Mouse (Mus musculus) midbrain, embryonic 16.5 days (tissue): ENCODE data around the gene Ntpcr. TPM values are rescaled to one million over a fixed set of nuclear protein-coding genes. Genes with fewer than 3 reads are reported as not detected.

Experiments used
- ATAC-seq: fragments of 200-750 bp; cut with Nextera tagmentation; 2 replicates; pipeline ENCODE4 v1.8.0; 2017; ENCODE audit warnings: moderate TSS enrichment
- H3K27ac ChIP-seq: fragments of 300-500 bp; sonication (generic); 2 replicates; pipeline ENCODE4 v1.5.1; 2014; ENCODE audit warnings: mild to moderate bottlenecking, low read length, mixed read lengths
- H3K27me3 ChIP-seq: fragments of 300-500 bp; sonication (generic); 2 replicates; pipeline ENCODE4 v1.6.1; 2014; ENCODE audit warnings: low read depth, low read length, mixed read lengths; ENCODE audit not compliant: control insufficient read depth, insufficient read depth
- H3K36me3 ChIP-seq: fragments of 300-500 bp; sonication (generic); 2 replicates; pipeline ENCODE4 v1.6.1; 2014; ENCODE audit warnings: mild to moderate bottlenecking, low read length, moderate library complexity, mixed read lengths; ENCODE audit not compliant: control insufficient read depth, insufficient read depth
- H3K4me1 ChIP-seq: fragments of 300-500 bp; sonication (generic); 2 replicates; pipeline ENCODE4 v1.6.1; 2014; ENCODE audit warnings: mild to moderate bottlenecking, low read length, mixed read lengths; ENCODE audit not compliant: control insufficient read depth, insufficient read depth
- H3K4me2 ChIP-seq: fragments of 300-500 bp; sonication (generic); 2 replicates; pipeline ENCODE4 v1.6.1; 2014; ENCODE audit warnings: mild to moderate bottlenecking, low read length, mixed read lengths
- H3K4me3 ChIP-seq: fragments of 300-500 bp; sonication (generic); 2 replicates; pipeline ENCODE4 v1.5.1; 2014; ENCODE audit warnings: low read depth, mild to moderate bottlenecking, low read length, moderate library complexity, mixed read lengths
- H3K9ac ChIP-seq: fragments of 300-500 bp; sonication (generic); 2 replicates; pipeline ENCODE4 v1.6.1; 2014; ENCODE audit warnings: low read depth, low read length, mixed read lengths
- H3K9me3 ChIP-seq: fragments of 300-500 bp; sonication (generic); replicated peaks from 2 replicates; pipeline ENCODE4 v1.6.1; 2014; ENCODE audit warnings: mild to moderate bottlenecking, low read length, mixed read lengths; ENCODE audit not compliant: control insufficient read depth, poor library complexity, severe bottlenecking
- WGBS: fragments of 180-500 bp; shearing (Covaris S2); extraction: QIAGEN DNeasy Blood & Tissue Kit; methylation state at CpG from one replicate; pipeline ENCODE4 v1.1.7; 2014; 5-methylcytosine and 5-hydroxymethylcytosine counted together
- polyA plus RNA-seq: library from polyadenylated mRNA; unstranded; fragments of >200 nt; fragmentation: Nextera tagmentation; extraction: Ambion mirVana; gene quantifications from 2 replicates; pipeline ENCODE4 v1.2.1, GENCODE M21; 2015

Gene Ntpcr
- polyA plus RNA-seq, 1 experiment from 2014 or later: 32.8 TPM

DNA sequence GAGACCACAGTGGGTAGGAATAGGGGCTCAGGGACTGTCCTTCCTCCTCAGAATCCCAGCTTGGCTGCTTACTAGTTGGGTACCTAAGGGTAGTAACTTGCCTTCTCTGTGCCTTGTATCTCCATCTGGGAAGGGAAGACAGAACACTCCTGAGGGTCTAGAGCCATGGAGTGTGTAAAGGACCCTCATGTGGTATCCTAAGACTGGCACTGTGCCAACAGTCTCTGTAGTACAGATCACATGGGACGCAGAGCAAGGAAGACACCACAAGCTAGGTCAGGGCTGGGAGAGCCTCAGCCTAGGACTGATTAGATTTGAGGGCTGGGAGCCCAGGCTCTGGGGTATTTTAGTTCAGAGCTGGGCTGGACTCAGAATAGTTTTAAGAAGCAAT lies 27.3 kb downstream of the Ntpcr start:
- Histone ChIP-seq H3K9me3 (no peaks in the 10 kb centered on the region), H3K9ac (no peak overlapping the region), H3K27me3 (no peaks in the 10 kb centered on the region), H3K4me3 (no peak overlapping the region), H3K4me2 (no peak overlapping the region), H3K27ac (no peak overlapping the region), H3K36me3 (peaks cover 25% of the 10 kb centered on the region), H3K4me1 (no peaks in the 10 kb centered on the region; the same call in 1 of the 2 replicates)
- ATAC-seq: no peak
- 83% methylated on average over 1 of the region's 1 CpGs for WGBS

- Histone ChIP-seq H3K9me3 (no peaks in the 10 kb centered on the region; the same call in 1 of the 2 replicates), H3K9ac (no peak overlapping the region), H3K36me3 (peaks cover 19% of the 10 kb centered on the region), H3K4me3 (no peak overlapping the region), H3K27me3 (no peaks in the 10 kb centered on the region), H3K4me2 (no peak overlapping the region), H3K27ac (no peak overlapping the region), H3K4me1 (no peaks in the 10 kb centered on the region; the same call in 1 of the 2 replicates)
- WGBS: 54% methylated on average over 10 of the region's 10 CpGs
- no peak for ATAC-seq
Measured at GRCm38 (mm10) chr8:125759022-125759421, 29.3 kb downstream of the Ntpcr start.

DNA sequence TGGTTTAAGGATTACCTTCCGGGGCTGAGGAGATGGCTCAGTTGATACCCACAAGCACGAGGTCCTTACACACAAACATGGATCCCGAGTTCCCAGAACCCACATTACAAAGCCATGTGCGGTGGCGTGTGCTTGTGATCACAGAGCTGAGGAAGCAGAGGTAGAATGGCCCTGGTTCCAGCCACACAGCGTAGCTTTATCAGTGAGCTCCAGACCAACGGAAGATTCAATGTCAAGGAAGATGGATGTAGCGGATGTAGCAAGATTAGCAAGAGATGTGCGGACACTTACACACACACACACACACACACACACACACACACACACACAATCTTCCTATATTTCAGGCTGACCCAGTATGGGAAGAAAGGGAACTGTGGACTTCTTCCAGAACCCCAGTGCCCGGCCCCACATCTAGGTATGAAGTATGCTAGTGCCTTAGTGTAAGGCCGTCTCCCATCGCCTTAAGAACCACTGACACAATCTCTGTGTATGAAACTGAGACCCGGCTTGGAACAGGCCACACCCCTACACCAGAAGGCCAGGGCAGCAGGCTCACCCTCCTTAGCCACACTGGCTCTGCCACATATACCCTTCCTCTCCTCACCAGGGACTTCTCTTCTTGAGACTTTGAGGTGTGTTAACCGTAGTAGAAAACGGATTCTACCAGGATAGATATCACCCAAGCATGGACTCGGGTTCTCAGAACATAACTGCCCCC lies 33.5 kb downstream of the Ntpcr start:
- 95% methylated on average over 16 of the region's 16 CpGs for WGBS
- Histone ChIP-seq H3K27ac (no peak overlapping the region), H3K4me2 (no peak overlapping the region), H3K36me3 (peaks cover 26% of the 10 kb centered on the region), H3K27me3 (no peaks in the 10 kb centered on the region), H3K9me3 (no peaks in the 10 kb centered on the region; the same call in 1 of the 2 replicates), H3K4me1 (no peaks in the 10 kb centered on the region), H3K4me3 (no peak overlapping the region), H3K9ac (no peak overlapping the region)
- no peak for ATAC-seq

- WGBS: 87% methylated on average over 10 of the region's 10 CpGs
Measured at GRCm38 (mm10) chr8:125768079-125768478, 38.3 kb downstream of the Ntpcr start.

GRCm38 (mm10) chr8:125772300-125772699 lies 42.5 kb downstream of the Ntpcr start:
- H3K27me3 ChIP-seq: no peaks in the 10 kb centered on the region
- H3K4me1 ChIP-seq: no peaks in the 10 kb centered on the region
- H3K9ac ChIP-seq: no peak overlapping the region
- 71% methylated on average over 2 of the region's 2 CpGs for WGBS
- H3K4me3 ChIP-seq: no peak overlapping the region
- no peak for ATAC-seq
- no peak overlapping the region for H3K4me2 ChIP-seq
- peaks cover 9% of the 10 kb centered on the region for H3K36me3 ChIP-seq
- H3K9me3 ChIP-seq: no peaks in the 10 kb centered on the region
- no peak overlapping the region for H3K27ac ChIP-seq

More at GRCm38 (mm10) chr8:125768079-125768478, 38.3 kb downstream of the Ntpcr start:
- Histone ChIP-seq H3K27ac (no peak overlapping the region), H3K4me1 (no peaks in the 10 kb centered on the region), H3K36me3 (peaks cover 21% of the 10 kb centered on the region), H3K27me3 (no peaks in the 10 kb centered on the region), H3K9me3 (no peaks in the 10 kb centered on the region; the same call in 1 of the 2 replicates), H3K4me3 (no peak overlapping the region), H3K4me2 (no peak overlapping the region), H3K9ac (no peak overlapping the region)
- ATAC-seq: no peak

DNA sequence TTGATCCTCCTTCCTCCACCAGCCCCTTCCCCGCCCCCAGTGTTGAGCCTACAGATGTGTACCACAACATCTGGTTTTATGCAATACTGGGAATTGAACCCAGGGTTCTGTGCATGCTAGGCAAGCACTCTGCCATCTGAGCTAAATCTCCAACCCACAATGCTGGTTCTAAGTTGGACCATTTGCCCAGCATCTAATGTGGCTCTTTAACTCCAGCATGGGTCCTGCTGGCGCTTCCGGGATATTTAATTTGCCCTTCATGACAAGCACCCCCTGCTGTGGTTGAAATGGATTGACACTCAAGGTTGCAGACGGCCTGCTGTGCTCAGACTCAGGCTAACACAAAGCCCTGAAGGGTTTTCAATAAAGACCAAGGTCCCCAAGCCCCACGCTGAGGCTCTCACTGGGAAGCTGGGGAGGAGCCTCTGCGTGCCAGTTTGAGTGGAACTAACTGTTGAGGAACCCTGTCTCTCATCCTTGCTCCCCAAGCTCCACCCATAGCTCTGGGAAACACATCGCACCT lies 43.6 kb downstream of the Ntpcr start:
- H3K36me3 ChIP-seq: peaks cover 7% of the 10 kb centered on the region
- no peak overlapping the region for H3K27ac ChIP-seq
- no peaks in the 10 kb centered on the region for H3K27me3 ChIP-seq
- H3K9me3 ChIP-seq: no peaks in the 10 kb centered on the region
- no peak overlapping the region for H3K9ac ChIP-seq
- H3K4me3 ChIP-seq: no peak overlapping the region
- H3K4me2 ChIP-seq: no peak overlapping the region
- no peak for ATAC-seq
- 45% methylated on average over 7 of the region's 7 CpGs for WGBS
- no peaks in the 10 kb centered on the region for H3K4me1 ChIP-seq

- Histone ChIP-seq H3K4me3 (no peak overlapping the region), H3K36me3 (peaks cover 7% of the 10 kb centered on the region), H3K27me3 (no peaks in the 10 kb centered on the region), H3K4me2 (no peak overlapping the region), H3K9ac (no peak overlapping the region), H3K27ac (no peak overlapping the region), H3K9me3 (no peaks in the 10 kb centered on the region), H3K4me1 (no peaks in the 10 kb centered on the region)
- 58% methylated on average over 3 of the region's 3 CpGs for WGBS
- ATAC-seq: no peak
Measured at GRCm38 (mm10) chr8:125775031-125775430, 45.3 kb downstream of the Ntpcr start.

- H3K27me3 ChIP-seq: no peaks in the 10 kb centered on the region
Measured at GRCm38 (mm10) chr8:125776314-125776713, 46.6 kb downstream of the Ntpcr start.

DNA sequence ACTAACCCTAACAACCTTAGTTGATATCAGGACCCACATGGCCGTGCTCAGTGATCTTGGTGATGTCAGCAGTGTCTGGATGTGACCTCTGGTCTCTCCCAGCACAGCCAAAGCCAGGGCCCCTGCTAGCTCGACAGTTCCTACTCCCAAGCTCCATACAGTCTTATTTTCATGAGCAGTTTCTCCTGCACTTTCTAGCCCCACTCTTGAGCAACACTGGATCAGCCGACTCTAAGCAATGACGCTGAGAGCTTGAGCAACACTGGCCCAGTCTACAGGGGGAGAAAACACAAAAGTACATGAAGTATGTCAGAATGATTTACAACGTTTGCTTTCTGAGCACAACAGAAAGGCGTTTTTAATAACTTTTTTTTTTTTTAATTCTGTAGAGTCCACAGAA lies 47.0 kb downstream of the Ntpcr start:
- no peak overlapping the region for H3K4me2 ChIP-seq
- WGBS: 82% methylated on average over 6 of the region's 6 CpGs
- ATAC-seq: no peak

More at GRCm38 (mm10) chr8:125776314-125776713, 46.6 kb downstream of the Ntpcr start:
- H3K4me2 ChIP-seq: no peak overlapping the region
- H3K4me3 ChIP-seq: no peak overlapping the region
- H3K4me1 ChIP-seq: no peaks in the 10 kb centered on the region
- 95% methylated on average over 3 of the region's 3 CpGs for whole genome bisulfite sequencing
- peaks cover 4% of the 10 kb centered on the region; the same call in 1 of the 2 replicates for H3K36me3 ChIP-seq
- H3K27ac ChIP-seq: no peak overlapping the region
- no peak overlapping the region for H3K9ac ChIP-seq
- no peaks in the 10 kb centered on the region for H3K9me3 ChIP-seq
- ATAC-seq: no peak

More for the DNA sequence above, 47.0 kb downstream of the Ntpcr start:
- Histone ChIP-seq H3K4me1 (no peaks in the 10 kb centered on the region), H3K27me3 (no peaks in the 10 kb centered on the region), H3K9me3 (no peaks in the 10 kb centered on the region), H3K9ac (no peak overlapping the region), H3K27ac (no peak overlapping the region), H3K36me3 (peaks cover 2% of the 10 kb centered on the region; the same call in 1 of the 2 replicates), H3K4me3 (no peak overlapping the region)
